Mouse (Mus musculus) midbrain, embryonic 11.5 days (tissue): Measurements from ENCODE around the gene Lgals3bp. TPM values are rescaled to one million over a fixed set of nuclear protein-coding genes. Genes with fewer than 3 reads are reported as not detected.

Experiments
- ATAC-seq: fragments of 200-750 bp; cut with Nextera tagmentation; 2 replicates; pipeline ENCODE4 v1.8.0; 2017; ENCODE audit warnings: moderate TSS enrichment, moderate library complexity; ENCODE audit not compliant: low FRiP score
- DNase-seq: peaks from one replicate; pipeline ENCODE4 v3.0.0; 2015; ENCODE audit warnings: low spot score; ENCODE audit errors: missing footprints
- H3K27ac ChIP-seq: fragments of 300-500 bp; sonication (generic); 2 replicates; pipeline ENCODE4 v1.5.1; 2014; ENCODE audit warnings: low read depth, low read length
- H3K27me3 ChIP-seq: fragments of 300-500 bp; sonication (generic); 2 replicates; pipeline ENCODE4 v1.6.1; 2014; ENCODE audit warnings: mild to moderate bottlenecking, low read length, moderate library complexity, mixed read lengths; ENCODE audit not compliant: control insufficient read depth, insufficient read depth
- H3K36me3 ChIP-seq: fragments of 300-500 bp; sonication (generic); 2 replicates; pipeline ENCODE4 v1.6.1; 2014; ENCODE audit warnings: mild to moderate bottlenecking, low read length, moderate library complexity, mixed read lengths; ENCODE audit not compliant: control insufficient read depth, insufficient read depth
- H3K4me1 ChIP-seq: fragments of 300-500 bp; sonication (generic); 2 replicates; pipeline ENCODE4 v1.6.1; 2014; ENCODE audit warnings: low read length; ENCODE audit not compliant: control insufficient read depth, insufficient read depth
- H3K4me2 ChIP-seq: fragments of 300-500 bp; sonication (generic); 2 replicates; pipeline ENCODE4 v1.6.1; 2014; ENCODE audit warnings: mild to moderate bottlenecking, moderate library complexity
- H3K4me3 ChIP-seq: fragments of 300-500 bp; sonication (generic); 2 replicates; pipeline ENCODE4 v1.5.1; 2014; ENCODE audit warnings: low read depth, low read length
- H3K9ac ChIP-seq: fragments of 300-500 bp; sonication (generic); 2 replicates; pipeline ENCODE4 v1.6.1; 2014; ENCODE audit warnings: low read length
- H3K9me3 ChIP-seq: fragments of 300-500 bp; sonication (generic); 2 replicates; pipeline ENCODE4 v1.6.1; 2016; ENCODE audit warnings: low read length; ENCODE audit not compliant: control insufficient read depth
- WGBS: fragments of 180-500 bp; shearing (Covaris S2); extraction: QIAGEN DNeasy Blood & Tissue Kit; methylation state at CpG from one replicate; pipeline ENCODE4 v1.1.7; 2014; 5-methylcytosine and 5-hydroxymethylcytosine counted together
- polyA plus RNA-seq: library from polyadenylated mRNA; unstranded; fragments of >200 nt; fragmentation: Nextera tagmentation; extraction: Ambion mirVana; gene quantifications from 2 replicates; pipeline ENCODE4 v1.2.1, GENCODE M21; 2014

Gene Lgals3bp
- polyA plus RNA-seq, 1 experiment from 2014 or later = 1.8 TPM

GRCm38 (mm10) chr11:118348877-118349276 lies 53.0 kb downstream of the Lgals3bp start:
- Histone ChIP-seq H3K4me3 (no peak overlapping the region), H3K9ac (no peak overlapping the region), H3K27ac (no peak overlapping the region), H3K27me3 (no peaks in the 10 kb centered on the region), H3K4me2 (no peak overlapping the region), H3K4me1 (peaks cover 8% of the 10 kb centered on the region), H3K36me3 (no peaks in the 10 kb centered on the region; the same call in 1 of the 2 replicates), H3K9me3 (no peaks in the 10 kb centered on the region)
- WGBS = 74% methylated on average over 5 of the region's 5 CpGs
- DNase-seq (no peak), ATAC-seq (no peak)

- Histone ChIP-seq H3K9ac (no peak overlapping the region), H3K9me3 (no peaks in the 10 kb centered on the region), H3K27me3 (no peaks in the 10 kb centered on the region), H3K4me2 (no peak overlapping the region), H3K4me1 (peaks cover 4% of the 10 kb centered on the region; the same call in 1 of the 2 replicates), H3K36me3 (no peaks in the 10 kb centered on the region; the same call in 1 of the 2 replicates), H3K4me3 (no peak overlapping the region), H3K27ac (no peak overlapping the region)
- no peak for ATAC-seq
- DNase-seq = no peak
- WGBS = 82% methylated on average over 3 of the region's 3 CpGs
Measured at GRCm38 (mm10) chr11:118348419-118348818, 53.5 kb downstream of the Lgals3bp start.

GRCm38 (mm10) chr11:118347911-118348310 lies 54.0 kb downstream of the Lgals3bp start:
- ATAC-seq (no peak), DNase-seq (no peak)
- no peak overlapping the region for H3K9ac ChIP-seq
- H3K4me1 ChIP-seq = no peaks in the 10 kb centered on the region
- H3K4me2 ChIP-seq = no peak overlapping the region
- no peaks in the 10 kb centered on the region for H3K9me3 ChIP-seq
- no peak overlapping the region for H3K4me3 ChIP-seq
- H3K27ac ChIP-seq = no peak overlapping the region
- H3K27me3 ChIP-seq = no peaks in the 10 kb centered on the region
- H3K36me3 ChIP-seq = no peaks in the 10 kb centered on the region
- WGBS = 92% methylated on average over 12 of the region's 12 CpGs

- Histone ChIP-seq H3K9ac (no peak overlapping the region), H3K36me3 (no peaks in the 10 kb centered on the region), H3K27ac (no peak overlapping the region), H3K27me3 (no peaks in the 10 kb centered on the region), H3K4me1 (peaks cover 3% of the 10 kb centered on the region), H3K4me3 (no peak overlapping the region), H3K4me2 (no peak overlapping the region), H3K9me3 (no peaks in the 10 kb centered on the region)
- ATAC-seq (no peak), DNase-seq (no peak)
- WGBS = 99% methylated on average over 2 of the region's 2 CpGs
Measured at GRCm38 (mm10) chr11:118347391-118347790, 54.5 kb downstream of the Lgals3bp start.

GRCm38 (mm10) chr11:118346395-118347096 lies 55.3 kb downstream of the Lgals3bp start:
- no peaks in the 10 kb centered on the region for H3K9me3 ChIP-seq
- H3K27me3 ChIP-seq = no peaks in the 10 kb centered on the region
- H3K4me1 ChIP-seq = peaks cover 11% of the 10 kb centered on the region
- H3K4me2 ChIP-seq = no peak overlapping the region
- H3K9ac ChIP-seq = no peak overlapping the region
- WGBS = 90% methylated on average over 8 of the region's 8 CpGs
- no peak overlapping the region for H3K4me3 ChIP-seq
- H3K36me3 ChIP-seq = no peaks in the 10 kb centered on the region
- ATAC-seq (no peak), DNase-seq (no peak)
- no peak overlapping the region for H3K27ac ChIP-seq

- DNase-seq (no peak), ATAC-seq (no peak)
- Histone ChIP-seq H3K27me3 (no peaks in the 10 kb centered on the region), H3K27ac (no peak overlapping the region), H3K9me3 (no peaks in the 10 kb centered on the region), H3K4me3 (no peak overlapping the region), H3K4me1 (peaks cover 11% of the 10 kb centered on the region), H3K36me3 (no peaks in the 10 kb centered on the region), H3K4me2 (no peak overlapping the region), H3K9ac (no peak overlapping the region)
- 88% methylated on average over 4 of the region's 4 CpGs for WGBS
Measured at GRCm38 (mm10) chr11:118345693-118346092, 56.2 kb downstream of the Lgals3bp start.

- no peak for DNase-seq
- Histone ChIP-seq H3K27me3 (no peaks in the 10 kb centered on the region), H3K4me3 (no peak overlapping the region), H3K9me3 (no peaks in the 10 kb centered on the region), H3K4me2 (no peak overlapping the region), H3K9ac (no peak overlapping the region), H3K27ac (no peak overlapping the region), H3K36me3 (no peaks in the 10 kb centered on the region), H3K4me1 (peaks cover 11% of the 10 kb centered on the region)
- no peak for ATAC-seq
- 87% methylated on average over 2 of the region's 2 CpGs for whole genome bisulfite sequencing
Measured at GRCm38 (mm10) chr11:118343629-118344028, 58.3 kb downstream of the Lgals3bp start.

Other genes with a start within 250 kb of the Lgals3bp start
- gene Cyth1, start 153.5 kb downstream of the Lgals3bp start, polyA plus RNA-seq = 12.3 and 12.8 TPM in 2 replicates
- 8.7 and 9.0 TPM in 2 replicates for gene Usp36, start 111.8 kb downstream of the Lgals3bp start, polyA plus RNA-seq
- 0.23 and 0.40 TPM in 2 replicates for gene Cep295nl, start 59.6 kb downstream of the Lgals3bp start, polyA plus RNA-seq
- 40.1 and 42.8 TPM in 2 replicates for gene Timp2, start 46.4 kb downstream of the Lgals3bp start, polyA plus RNA-seq
- 19.4 and 21.7 TPM in 2 replicates for gene Cant1, start 17.0 kb upstream of the Lgals3bp start, polyA plus RNA-seq
- gene C1qtnf1, start 26.1 kb upstream of the Lgals3bp start, polyA plus RNA-seq = 1.7 and 2.6 TPM in 2 replicates
- 4.4 and 6.4 TPM in 2 replicates for gene Engase, start 74.7 kb upstream of the Lgals3bp start, polyA plus RNA-seq